Comparison of ENCODE assay signal across 8 mouse cellular contexts in genomic region chr9:43745051-43745792, GRCm38 (mm10). TPM values are rescaled to one million over a fixed set of nuclear protein-coding genes. Genes with fewer than 3 reads are reported as not detected.
DNase-seq lines count a peak whose midpoint lies in the region; ATAC-seq and TF ChIP-seq lines count a peak whose summit lies in the region.

No protein-coding gene starts in this region.

- DNase-seq in thymus, adult 2 months: peak; percentile 10
- DNase-seq in thymus, postnatal 10 days (ENCODE audit: low spot score in 2 of 2): no peak
- peak; percentile 68 to 69 for DNase-seq in cerebellum, postnatal 10 days
- peak; percentile 49 for DNase-seq in left cerebral cortex, postnatal 4 days
- peak; percentile 95 for DNase-seq in midbrain, embryonic 11.5 days (ENCODE audit: low spot score, missing footprints)
- DNase-seq in stomach, postnatal 0 days (ENCODE audit: low spot score): peak; percentile 70

- H3K4me2 ChIP-seq in heart, embryonic 15.5 days: peak overlapping the region; percentile 98
- H3K4me2 ChIP-seq in midbrain, embryonic 11.5 days: peak overlapping the region; percentile 83
- peak overlapping the region; percentile 99 for H3K4me2 ChIP-seq in stomach, postnatal 0 days (replicated peaks; ENCODE audit: low read depth)

- intact Hi-C loops in left cerebral cortex, postnatal 4 days (cut with DNase I): loop anchor here (2.0 to 10.0 kb wide), 2 partner anchors 120 to 406 kb away; no protein-coding TSS in a partner anchor

- H3K4me3 ChIP-seq in thymus, adult 2 months (ENCODE audit: control insufficient read depth, insufficient read depth, low read length): peak overlapping the region; percentile 58
- peak overlapping the region; percentile 81 for H3K4me3 ChIP-seq in heart, embryonic 15.5 days
- peak overlapping the region; percentile 98 for H3K4me3 ChIP-seq in midbrain, embryonic 11.5 days (ENCODE audit: low read depth, low read length)
- peak overlapping the region; percentile 86 for H3K4me3 ChIP-seq in stomach, postnatal 0 days (ENCODE audit: low read depth, low read length)

- peak overlapping the region; percentile 74 for H3K9ac ChIP-seq in heart, embryonic 15.5 days
- peak overlapping the region; percentile 98 for H3K9ac ChIP-seq in midbrain, embryonic 11.5 days (ENCODE audit: low read length)
- peak overlapping the region; percentile 79 for H3K9ac ChIP-seq in stomach, postnatal 0 days (ENCODE audit: low read length)

- peaks cover 10% of the 10 kb centered on the region; the same call in 1 of the 2 replicates for H3K4me1 ChIP-seq in thymus, adult 2 months (replicated peaks; ENCODE audit: control insufficient read depth, insufficient read depth, low read length)
- peaks cover 28% of the 10 kb centered on the region for H3K4me1 ChIP-seq in heart, embryonic 15.5 days (replicated peaks)
- peaks cover 44% of the 10 kb centered on the region for H3K4me1 ChIP-seq in midbrain, embryonic 11.5 days (ENCODE audit: control insufficient read depth, insufficient read depth, low read length)
- H3K4me1 ChIP-seq in stomach, postnatal 0 days (replicated peaks; ENCODE audit: control insufficient read depth, insufficient read depth): no peaks in the 10 kb centered on the region

- ATAC-seq in heart, embryonic 15.5 days (replicated peaks; ENCODE audit: insufficient number of reproducible peaks, insufficient read depth, low FRiP score, low read depth): no peak
- ATAC-seq in midbrain, embryonic 11.5 days (ENCODE audit: low FRiP score): peak; percentile 49
- ATAC-seq in stomach, postnatal 0 days (ENCODE audit: low FRiP score, low TSS enrichment): no peak
- no peak for ATAC-seq in frontal cortex, adult (ENCODE audit: low TSS enrichment)

- H3K27ac ChIP-seq in thymus, adult 2 months (ENCODE audit: control insufficient read depth, insufficient read depth, low read length): no peak overlapping the region
- no peak overlapping the region for H3K27ac ChIP-seq in heart, embryonic 15.5 days
- H3K27ac ChIP-seq in midbrain, embryonic 11.5 days (ENCODE audit: low read depth, low read length): peak overlapping the region; percentile 52
- peak overlapping the region; percentile 49 for H3K27ac ChIP-seq in stomach, postnatal 0 days (replicated peaks)

- no peak for TF ChIP-seq POLR2A in thymus, adult 2 months (IDR thresholded peaks at IDR 0.05; ENCODE audit: control insufficient read depth, extremely low read depth, insufficient read depth, low read length, poor library complexity)

- peaks cover 22% of the 10 kb centered on the region for H3K27me3 ChIP-seq in thymus, adult 2 months (ENCODE audit: control insufficient read depth, insufficient read depth, low read length)
- H3K27me3 ChIP-seq in heart, embryonic 15.5 days: peaks cover 34% of the 10 kb centered on the region
- no peaks in the 10 kb centered on the region for H3K27me3 ChIP-seq in midbrain, embryonic 11.5 days (ENCODE audit: control insufficient read depth, insufficient read depth, low read length)
- no peaks in the 10 kb centered on the region for H3K27me3 ChIP-seq in stomach, postnatal 0 days (ENCODE audit: control insufficient read depth, insufficient read depth, low read length)

- H3K9me3 ChIP-seq in heart, embryonic 15.5 days (replicated peaks): no peaks in the 10 kb centered on the region
- H3K9me3 ChIP-seq in midbrain, embryonic 11.5 days (ENCODE audit: control insufficient read depth, low read length): no peaks in the 10 kb centered on the region
- no peaks in the 10 kb centered on the region for H3K9me3 ChIP-seq in stomach, postnatal 0 days (ENCODE audit: control insufficient read depth, low read length)

- TF ChIP-seq CTCF in thymus, adult 2 months (IDR thresholded peaks at IDR 0.05; ENCODE audit: borderline replicate concordance, control insufficient read depth, extremely low read depth, insufficient read depth, low read length, poor library complexity): no peak
- TF ChIP-seq CTCF in stomach, postnatal 0 days (IDR thresholded peaks at IDR 0.05; ENCODE audit: low read depth): peak; percentile 52

- TF ChIP-seq EP300 in stomach, postnatal 0 days (optimal IDR thresholded peaks at IDR 0.05): no peak

- H3K36me3 ChIP-seq in thymus, adult 2 months (ENCODE audit: control insufficient read depth, insufficient read depth, low read length): no peaks in the 10 kb centered on the region
- H3K36me3 ChIP-seq in heart, embryonic 15.5 days: no peaks in the 10 kb centered on the region
- H3K36me3 ChIP-seq in midbrain, embryonic 11.5 days (ENCODE audit: control insufficient read depth, insufficient read depth, low read length): no peaks in the 10 kb centered on the region
- H3K36me3 ChIP-seq in stomach, postnatal 0 days (ENCODE audit: control insufficient read depth, insufficient read depth, low read length): no peaks in the 10 kb centered on the region

- 4% methylated on average over 43 of the region's 43 CpGs for WGBS in thymus, adult 2 months
- WGBS in heart, embryonic 15.5 days: under 1% methylated on average over 43 of the region's 43 CpGs
- under 1% methylated on average over 43 of the region's 43 CpGs for WGBS in midbrain, embryonic 11.5 days
- WGBS in stomach, postnatal 0 days: 1% methylated on average over 43 of the region's 43 CpGs

RNA-seq across cellular contexts. Expression of gene Nectin1, which starts 1.4 kb away (rescaled TPM):
- polyA plus RNA-seq in thymus, adult 2 months (2012; rRNA removed): 23.3 and 28.9 TPM in 2 replicates
- 1.0 and 2.9 TPM in 2 replicates for polyA plus RNA-seq in heart, embryonic 15.5 days (2015; fragmentation: Nextera tagmentation; extraction: Ambion mirVana)
- 10 to 100 TPM; 87.7 to 95.8 TPM for total RNA-seq in left cerebral cortex, postnatal 4 days (2021)
- polyA plus RNA-seq in midbrain, embryonic 11.5 days (2014; fragmentation: Nextera tagmentation; extraction: Ambion mirVana): 6.9 and 8.3 TPM in 2 replicates
- polyA plus RNA-seq in stomach, postnatal 0 days (2015; fragmentation: Nextera tagmentation; extraction: Ambion mirVana): 5.9 and 6.7 TPM in 2 replicates

Comparison
In these comparisons a context has a peak if more than half of its experiments do, and no peak if none do; other contexts are left out.
1. DNase-seq: peak in thymus, adult 2 months (single experiment), cerebellum, postnatal 10 days (2 of 2), left cerebral cortex, postnatal 4 days (single experiment), midbrain, embryonic 11.5 days (single experiment) and stomach, postnatal 0 days (single experiment); none in thymus, postnatal 10 days (0 of 2).
2. H3K27ac ChIP-seq: peak in midbrain, embryonic 11.5 days (single experiment) and stomach, postnatal 0 days (single experiment); none in thymus, adult 2 months (single experiment) and heart, embryonic 15.5 days (single experiment).
3. Peak in every context shown above with its lines, with median percentiles within 50 percentile points of each other: H3K4me3 ChIP-seq, H3K4me2 ChIP-seq and H3K9ac ChIP-seq.